ENCODE assay signal across 18 mouse cellular contexts in the genomic region with DNA sequence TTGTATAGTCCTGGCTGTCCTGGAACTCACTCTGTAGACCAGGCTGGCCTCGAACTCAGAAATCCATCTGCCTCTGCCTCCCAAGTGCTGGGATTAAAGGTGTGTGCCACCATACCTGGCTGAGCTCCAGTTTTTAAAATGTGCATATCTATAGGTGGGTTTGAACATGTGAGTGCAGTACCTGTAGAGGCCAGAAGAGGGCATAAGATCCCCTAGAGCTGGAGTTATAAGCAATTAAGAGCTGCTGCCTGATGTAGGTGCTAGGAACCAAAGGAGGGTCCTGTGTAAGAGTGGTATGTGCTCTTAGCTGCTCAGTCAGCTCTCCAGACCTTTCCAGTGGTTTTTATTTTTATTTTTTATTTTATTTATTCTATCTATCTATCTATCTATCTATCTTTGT.
DNase-seq lines count a peak whose midpoint lies in the region; ATAC-seq and TF ChIP-seq lines count a peak whose summit lies in the region.
"Had no signal": no experiment of that assay in that cellular context is flagged by ENCODE, and none has a peak within 500 bp of the region (broad histone marks: within the 10 kb centered on the region; RNA-seq: fewer than 3 reads in every experiment).

No protein-coding gene starts in this region.

- DNase-seq in CD4-positive, CD25-positive, alpha-beta regulatory T cell, adult 2 months (ENCODE audit: low read depth, low spot score), result peak; percentile 12
- DNase-seq in layer of hippocampus, adult 2 months (ENCODE audit: low spot score in 2 of 2), result no peak
- DNase-seq in layer of hippocampus, postnatal 36 days, result no peak
- DNase-seq in 3T3-L1 (ENCODE audit: low read depth, low spot score) (peak; percentile 19), R1 (ENCODE audit: low read depth, low spot score) (peak; percentile 76)
- no peak for DNase-seq in embryo, embryonic 11 days
- DNase-seq in urinary bladder, adult 18-20 months (ENCODE audit: low spot score in 2 of 2), result no peak
- DNase-seq: adrenal gland, postnatal 25 days; cerebellum, adult 11 months; cerebellum, postnatal 10 days; gastrocnemius, postnatal 25 days; kidney, postnatal 4 days; lung, postnatal 4 days; retina, postnatal 1 day had no signal

- peak; percentile 54 for TF ChIP-seq CTCF in layer of hippocampus, adult 2 months (conservative IDR thresholded peaks at IDR 0.05)

- ATAC-seq in CD4-positive, CD25-positive, alpha-beta regulatory T cell, adult 4 months, result no peak
- ATAC-seq: inflammation-experienced regulatory T-cells, adult 6 months had no signal

- H3K27ac ChIP-seq in layer of hippocampus, adult 2 months, result no peak overlapping the region
- H3K27ac ChIP-seq: hindbrain, embryonic 10.5 days; limb, embryonic 13.5 days had no signal

- H3K4me3 ChIP-seq in layer of hippocampus, adult 2 months, result no peak overlapping the region
- H3K4me3 ChIP-seq: hindbrain, embryonic 10.5 days; limb, embryonic 13.5 days had no signal

Comparison
In these comparisons a context has a peak if more than half of its experiments do, and no peak if none do; other contexts are left out.
1. DNase-seq: peak in CD4-positive, CD25-positive, alpha-beta regulatory T cell, adult 2 months (single experiment), 3T3-L1 (single experiment) and R1 (single experiment); none in layer of hippocampus, adult 2 months (0 of 2), layer of hippocampus, postnatal 36 days (0 of 2), embryo, embryonic 11 days (single experiment) and urinary bladder, adult 18-20 months (0 of 2).